Mouse (Mus musculus): ENCODE results near the gene Pde4c. TPM values are rescaled to one million over a fixed set of nuclear protein-coding genes. Genes with fewer than 3 reads are reported as not detected.

Gene Pde4c
- polyA plus RNA-seq, 1 experiment from 2014 or later: 0.05 TPM

- Histone ChIP-seq H3K4me2 (peak overlapping the region; percentile 60), H3K36me3 (no peaks in the 10 kb centered on the region), H3K27me3 (replicated peaks) (peaks cover 77% of the 10 kb centered on the region), H3K9me3 (replicated peaks) (no peaks in the 10 kb centered on the region), H3K4me3 (peak overlapping the region; percentile 35), H3K9ac (no peak overlapping the region), H3K4me1 (replicated peaks) (peaks cover 33% of the 10 kb centered on the region), H3K27ac (ENCODE audit: poor library complexity, severe bottlenecking) (no peak overlapping the region)
- 5% methylated on average over 48 of the region's 48 CpGs for WGBS
- ATAC-seq (ENCODE audit: insufficient number of reproducible peaks, low FRiP score): no peak
These were observed 20.4 kb downstream of the Pde4c start for GRCm38 (mm10) chr8:70743656-70744590.

GRCm38 (mm10) chr8:70744806-70745205 lies 21.3 kb downstream of the Pde4c start:
- no peak for ATAC-seq (ENCODE audit: insufficient number of reproducible peaks, low FRiP score)
- Histone ChIP-seq H3K4me2 (no peak overlapping the region), H3K9me3 (replicated peaks) (no peaks in the 10 kb centered on the region), H3K36me3 (no peaks in the 10 kb centered on the region), H3K27me3 (replicated peaks) (peaks cover 86% of the 10 kb centered on the region), H3K9ac (no peak overlapping the region), H3K27ac (ENCODE audit: poor library complexity, severe bottlenecking) (no peak overlapping the region), H3K4me3 (no peak overlapping the region), H3K4me1 (replicated peaks) (peaks cover 33% of the 10 kb centered on the region)
- whole genome bisulfite sequencing: 47% methylated on average over 11 of the region's 11 CpGs

DNA sequence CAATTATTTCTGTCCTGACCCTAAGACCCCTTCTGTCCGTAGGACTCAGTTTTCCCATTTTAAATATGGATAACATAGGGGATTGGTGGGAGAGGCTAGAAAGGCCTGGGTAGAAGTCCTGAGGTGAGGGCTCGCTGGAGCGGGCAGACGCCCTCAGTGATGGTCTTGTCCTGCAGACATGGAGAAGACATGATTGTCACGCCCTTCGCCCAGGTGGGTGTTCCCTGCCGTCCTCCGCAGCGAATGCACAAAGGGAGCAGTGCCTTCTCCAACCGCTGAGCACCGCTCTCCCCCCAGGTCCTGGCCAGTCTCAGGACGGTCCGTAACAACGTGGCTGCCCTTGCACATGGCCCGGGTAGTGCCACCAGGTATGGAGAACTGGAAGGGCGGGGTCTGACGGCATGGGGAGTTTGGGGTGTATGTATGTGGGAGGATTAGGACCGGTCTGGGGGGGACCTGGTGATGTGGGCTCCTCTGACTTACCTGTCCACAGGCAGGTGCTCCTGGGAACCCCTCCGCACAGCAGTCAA lies 22.2 kb downstream of the Pde4c start:
- WGBS: 49% methylated on average over 19 of the region's 19 CpGs
- H3K4me2 ChIP-seq: no peak overlapping the region
- ATAC-seq (ENCODE audit: insufficient number of reproducible peaks, low FRiP score): no peak

DNA sequence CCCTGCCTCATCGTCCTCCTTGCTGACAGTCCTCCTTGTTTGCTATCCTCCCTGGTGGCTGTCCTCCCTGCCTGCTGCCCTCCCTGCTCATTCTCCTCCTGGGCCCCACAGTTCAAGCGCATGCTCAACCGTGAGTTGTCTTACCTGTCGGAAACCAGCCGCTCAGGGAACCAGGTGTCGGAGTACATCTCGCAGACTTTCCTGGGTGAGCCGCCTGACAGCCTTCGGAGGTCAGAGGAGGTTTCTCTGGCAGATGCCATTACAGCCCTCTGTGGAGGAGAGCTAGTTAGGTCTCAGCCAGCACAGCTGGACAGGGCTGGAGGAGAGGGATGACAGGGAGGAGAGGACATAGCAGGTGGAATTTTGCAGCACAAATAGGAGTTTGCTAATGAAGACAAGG lies 23.2 kb downstream of the Pde4c start:
- H3K4me3 ChIP-seq: no peak overlapping the region
- H3K4me1 ChIP-seq (replicated peaks): peaks cover 23% of the 10 kb centered on the region
- H3K9ac ChIP-seq: no peak overlapping the region
- no peaks in the 10 kb centered on the region for H3K9me3 ChIP-seq (replicated peaks)
- WGBS: 52% methylated on average over 9 of the region's 9 CpGs
- H3K27me3 ChIP-seq (replicated peaks): peaks cover 90% of the 10 kb centered on the region
- H3K4me2 ChIP-seq: no peak overlapping the region
- ATAC-seq (ENCODE audit: insufficient number of reproducible peaks, low FRiP score): no peak
- H3K36me3 ChIP-seq: no peaks in the 10 kb centered on the region
- no peak overlapping the region for H3K27ac ChIP-seq (ENCODE audit: poor library complexity, severe bottlenecking)

More for the DNA sequence above, 22.2 kb downstream of the Pde4c start:
- Histone ChIP-seq H3K27me3 (replicated peaks) (peaks cover 90% of the 10 kb centered on the region), H3K4me3 (no peak overlapping the region), H3K36me3 (no peaks in the 10 kb centered on the region), H3K9ac (no peak overlapping the region), H3K4me1 (replicated peaks) (peaks cover 32% of the 10 kb centered on the region), H3K9me3 (replicated peaks) (no peaks in the 10 kb centered on the region), H3K27ac (ENCODE audit: poor library complexity, severe bottlenecking) (no peak overlapping the region)

- H3K4me1 ChIP-seq (replicated peaks): peaks cover 16% of the 10 kb centered on the region
- 79% methylated on average over 18 of the region's 18 CpGs for WGBS
- no peak overlapping the region for H3K27ac ChIP-seq (ENCODE audit: poor library complexity, severe bottlenecking)
- H3K9ac ChIP-seq: no peak overlapping the region
- H3K4me2 ChIP-seq: no peak overlapping the region
- H3K27me3 ChIP-seq (replicated peaks): peaks cover 83% of the 10 kb centered on the region
- H3K4me3 ChIP-seq: no peak overlapping the region
- H3K36me3 ChIP-seq: no peaks in the 10 kb centered on the region
- ATAC-seq (ENCODE audit: insufficient number of reproducible peaks, low FRiP score): no peak
- H3K9me3 ChIP-seq (replicated peaks): no peaks in the 10 kb centered on the region
These were observed 23.8 kb downstream of the Pde4c start for GRCm38 (mm10) chr8:70747211-70747890.

GRCm38 (mm10) chr8:70748246-70749096 lies 25.0 kb downstream of the Pde4c start:
- H3K4me2 ChIP-seq: no peak overlapping the region
- peaks cover 14% of the 10 kb centered on the region for H3K4me1 ChIP-seq (replicated peaks)
- no peak overlapping the region for H3K9ac ChIP-seq
- no peak for ATAC-seq (ENCODE audit: insufficient number of reproducible peaks, low FRiP score)
- H3K36me3 ChIP-seq: no peaks in the 10 kb centered on the region
- no peak overlapping the region for H3K27ac ChIP-seq (ENCODE audit: poor library complexity, severe bottlenecking)
- peaks cover 72% of the 10 kb centered on the region for H3K27me3 ChIP-seq (replicated peaks)
- H3K9me3 ChIP-seq (replicated peaks): no peaks in the 10 kb centered on the region
- WGBS: 76% methylated on average over 23 of the region's 23 CpGs
- H3K4me3 ChIP-seq: no peak overlapping the region

- H3K27me3 ChIP-seq (replicated peaks): peaks cover 64% of the 10 kb centered on the region
- peaks cover 15% of the 10 kb centered on the region for H3K4me1 ChIP-seq (replicated peaks)
- ATAC-seq (ENCODE audit: insufficient number of reproducible peaks, low FRiP score): no peak
- H3K4me3 ChIP-seq: no peak overlapping the region
- H3K36me3 ChIP-seq: no peaks in the 10 kb centered on the region
- H3K4me2 ChIP-seq: no peak overlapping the region
- H3K27ac ChIP-seq (ENCODE audit: poor library complexity, severe bottlenecking): no peak overlapping the region
- H3K9ac ChIP-seq: no peak overlapping the region
- 73% methylated on average over 19 of the region's 19 CpGs for WGBS
- H3K9me3 ChIP-seq (replicated peaks): no peaks in the 10 kb centered on the region
These were observed 25.7 kb downstream of the Pde4c start for GRCm38 (mm10) chr8:70749097-70749674.

GRCm38 (mm10) chr8:70750128-70750680 lies 26.7 kb downstream of the Pde4c start:
- WGBS: 80% methylated on average over 13 of the region's 13 CpGs
- H3K9me3 ChIP-seq (replicated peaks): no peaks in the 10 kb centered on the region
- no peak overlapping the region for H3K27ac ChIP-seq (ENCODE audit: poor library complexity, severe bottlenecking)
- H3K4me1 ChIP-seq (replicated peaks): peaks cover 18% of the 10 kb centered on the region
- H3K36me3 ChIP-seq: no peaks in the 10 kb centered on the region
- H3K27me3 ChIP-seq (replicated peaks): peaks cover 54% of the 10 kb centered on the region
- no peak overlapping the region for H3K4me2 ChIP-seq
- H3K9ac ChIP-seq: no peak overlapping the region
- ATAC-seq (ENCODE audit: insufficient number of reproducible peaks, low FRiP score): no peak
- H3K4me3 ChIP-seq: no peak overlapping the region

GRCm38 (mm10) chr8:70752000-70752764 lies 28.7 kb downstream of the Pde4c start:
- Histone ChIP-seq H3K9ac (no peak overlapping the region), H3K27ac (ENCODE audit: poor library complexity, severe bottlenecking) (peak overlapping the region; percentile 75), H3K36me3 (peaks cover 14% of the 10 kb centered on the region), H3K9me3 (replicated peaks) (no peaks in the 10 kb centered on the region), H3K4me1 (replicated peaks) (peaks cover 26% of the 10 kb centered on the region), H3K4me2 (peak overlapping the region; percentile 59; the same call in 1 of the 2 replicates), H3K4me3 (no peak overlapping the region), H3K27me3 (replicated peaks) (peaks cover 39% of the 10 kb centered on the region)
- 33% methylated on average over 11 of the region's 11 CpGs for WGBS
- no peak for ATAC-seq (ENCODE audit: insufficient number of reproducible peaks, low FRiP score)

- Histone ChIP-seq H3K4me2 (peak overlapping the region; percentile 59), H3K36me3 (peaks cover 24% of the 10 kb centered on the region), H3K9ac (peak overlapping the region; percentile 48), H3K9me3 (replicated peaks) (no peaks in the 10 kb centered on the region), H3K27me3 (replicated peaks) (peaks cover 29% of the 10 kb centered on the region), H3K4me1 (replicated peaks) (peaks cover 26% of the 10 kb centered on the region), H3K27ac (ENCODE audit: poor library complexity, severe bottlenecking) (peak overlapping the region; percentile 75), H3K4me3 (peak overlapping the region; percentile 19)
- WGBS: 14% methylated on average over 21 of the region's 21 CpGs
- no peak for ATAC-seq (ENCODE audit: insufficient number of reproducible peaks, low FRiP score)
These were observed 29.6 kb downstream of the Pde4c start for GRCm38 (mm10) chr8:70753151-70753550.

Data from heart, embryonic 12.5 days (tissue).